Mouse (Mus musculus) testis, adult 2 months (tissue): Measurements from ENCODE around the gene Sh2b2.

Experiments used
- CTCF ChIP-seq: fragments of 200-500 bp; IDR thresholded peaks from 2 replicates; pipeline ENCODE4 v1.5.1; 2012; ENCODE audit warnings: low read depth, mild to moderate bottlenecking, inconsistent platforms, low read length, moderate library complexity; ENCODE audit not compliant: control insufficient read depth, insufficient read depth, insufficient replicate concordance
- POLR2A ChIP-seq: fragments of 200-500 bp; IDR thresholded peaks from 2 replicates; pipeline ENCODE4 v1.6.1; 2012; ENCODE audit warnings: low read depth, mild to moderate bottlenecking, inconsistent platforms, low read length, moderate library complexity; ENCODE audit not compliant: control insufficient read depth

GRCm38 (mm10) chr5:136215211-136215610 is 31.1 kb downstream of the Sh2b2 start:
- peak; percentile 49; the same call in 1 of the 2 replicates for TF ChIP-seq CTCF
- TF ChIP-seq POLR2A = no peak
